Mouse (Mus musculus) C2C12 (cell line): Measurements from ENCODE around the gene Gpr160.

Experiments
- CTCF ChIP-seq: IDR thresholded peaks from one replicate; pipeline ENCODE4 v1.5.1; 2011; ENCODE audit not compliant: control insufficient read depth, insufficient read depth, insufficient read length
- USF1 ChIP-seq: IDR thresholded peaks from one replicate; pipeline ENCODE4 v1.6.1; 2011; ENCODE audit warnings: low read depth, mild to moderate bottlenecking, control low read depth, moderate library complexity

GRCm38 (mm10) chr3:30851422-30851821 is 4.3 kb upstream of the Gpr160 start:
- no peak for TF ChIP-seq CTCF
- TF ChIP-seq USF1: no peak
